In genomic region chr1:25317142-25317541, GRCm38 (mm10) we compare ENCODE assay signal across 23 mouse cellular contexts.
DNase-seq lines count a peak whose midpoint lies in the region; ATAC-seq and TF ChIP-seq lines count a peak whose summit lies in the region.
"Had no signal": no experiment of that assay in that cellular context is flagged by ENCODE, and none has a peak within 500 bp of the region (broad histone marks: within the 10 kb centered on the region; RNA-seq: fewer than 3 reads in every experiment).

No protein-coding gene starts in this region.

- H3K27ac ChIP-seq in liver, postnatal 0 days (ENCODE audit: low read depth), result no peak overlapping the region

- H3K9me3 ChIP-seq in liver, postnatal 0 days (ENCODE audit: low read length), result no peaks in the 10 kb centered on the region
- H3K9me3 ChIP-seq: G1E had no signal

- ATAC-seq in frontal cortex, adult (ENCODE audit: low TSS enrichment), result peak; percentile 86
- ATAC-seq in liver, postnatal 0 days, result no peak
- ATAC-seq: activated CD4-positive, CD25-positive, alpha-beta regulatory T cell, adult 4 months; CD4-positive, CD25-positive, alpha-beta regulatory T cell, adult 4 months; Patski had no signal

- TF ChIP-seq CTCF in liver, postnatal 0 days (IDR thresholded peaks at IDR 0.05; ENCODE audit: low read depth), result no peak

- H3K36me3 ChIP-seq in liver, postnatal 0 days (replicated peaks; ENCODE audit: insufficient read depth, low read length), result no peaks in the 10 kb centered on the region
- H3K36me3 ChIP-seq: G1E had no signal

- no peak overlapping the region for H3K4me3 ChIP-seq in liver, postnatal 0 days (ENCODE audit: low read depth, low read length)

- H3K9ac ChIP-seq in liver, postnatal 0 days (replicated peaks), result no peak overlapping the region

- H3K4me1 ChIP-seq in liver, postnatal 0 days (ENCODE audit: insufficient read depth), result no peaks in the 10 kb centered on the region

- H3K4me2 ChIP-seq in liver, postnatal 0 days (ENCODE audit: low read depth, low read length), result no peak overlapping the region

- H3K27me3 ChIP-seq in liver, postnatal 0 days (ENCODE audit: insufficient read depth, low read length), result no peaks in the 10 kb centered on the region
- H3K27me3 ChIP-seq: CH12.LX, Patski had no signal

- no peak for TF ChIP-seq EP300 in liver, postnatal 0 days (IDR thresholded peaks at IDR 0.05; ENCODE audit: low read depth)

- no peak for DNase-seq in frontal cortex, postnatal 36 days (ENCODE audit: low spot score in 2 of 2)
- DNase-seq in right cerebral cortex, adult 18-20 months, result peak; percentile 8
- DNase-seq in right cerebral cortex, postnatal 10 days (ENCODE audit: low spot score in 2 of 2), result no peak
- DNase-seq in brain, adult 2 months (ENCODE audit: low read depth, low spot score), result peak; percentile 61
- peak; percentile 10 for DNase-seq in telencephalon, adult 2 months (ENCODE audit: low read depth, low spot score)
- no peak for DNase-seq in liver, postnatal 0 days
- no peak for DNase-seq in layer of hippocampus, postnatal 25 days (ENCODE audit: extremely low spot score in 1 of 2, low spot score in 1 of 2)
- DNase-seq: adrenal gland, adult 2 months; adrenal gland, adult 8-10 months; adrenal gland, postnatal 10 days; adrenal gland, postnatal 14 days; adrenal gland, postnatal 25 days; adrenal gland, postnatal 36 days; B cell, adult 2 months; cerebellum, adult 11 months; cerebellum, adult 11-12 months; cerebellum, adult 18-20 months had no signal

Comparison
In these comparisons a context has a peak if more than half of its experiments do, and no peak if none do; other contexts are left out.
1. DNase-seq: peak in right cerebral cortex, adult 18-20 months (single experiment), brain, adult 2 months (single experiment) and telencephalon, adult 2 months (single experiment); none in frontal cortex, postnatal 36 days (0 of 2), right cerebral cortex, postnatal 10 days (0 of 2), liver, postnatal 0 days (single experiment) and layer of hippocampus, postnatal 25 days (0 of 2).